Mouse (Mus musculus): ENCODE results near the gene Tubb4b.

The Tubb4b gene

GRCm38 (mm10) chr2:25233421-25233820, 8.9 kb upstream of the Tubb4b start:
- TF ChIP-seq GATA4 (IDR thresholded peaks at IDR 0.05; ENCODE audit: insufficient replicate concordance, low read length), result no peak

- TF ChIP-seq GATA4 (IDR thresholded peaks at IDR 0.05; ENCODE audit: insufficient replicate concordance, low read length), result no peak
Observed at GRCm38 (mm10) chr2:25231038-25231437, 6.5 kb upstream of the Tubb4b start.

- no peak for TF ChIP-seq GATA4 (IDR thresholded peaks at IDR 0.05; ENCODE audit: insufficient replicate concordance, low read length)
Observed at GRCm38 (mm10) chr2:25230581-25230980, 6.1 kb upstream of the Tubb4b start.

DNA sequence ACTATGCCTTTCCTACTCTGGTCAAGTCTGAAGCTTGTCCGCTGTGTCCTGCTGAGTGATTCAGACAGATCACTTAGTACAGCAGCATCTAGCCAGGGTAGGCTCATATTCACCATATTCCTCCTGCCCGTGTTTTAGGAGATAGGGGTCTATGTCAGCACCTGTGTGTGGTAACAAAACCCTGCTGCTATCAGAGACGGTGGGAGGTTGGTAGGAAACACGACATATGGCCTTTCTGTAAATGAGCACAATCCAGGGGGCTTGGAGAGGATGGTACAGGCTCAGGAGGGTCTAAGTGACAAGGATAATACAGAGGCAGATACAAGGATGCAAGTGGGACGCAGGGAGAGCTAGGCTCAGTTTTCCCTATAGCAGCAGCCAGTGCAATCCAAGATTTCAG, 5.1 kb upstream of the Tubb4b start:
- TF ChIP-seq GATA4 (IDR thresholded peaks at IDR 0.05; ENCODE audit: insufficient replicate concordance, low read length), result no peak

DNA sequence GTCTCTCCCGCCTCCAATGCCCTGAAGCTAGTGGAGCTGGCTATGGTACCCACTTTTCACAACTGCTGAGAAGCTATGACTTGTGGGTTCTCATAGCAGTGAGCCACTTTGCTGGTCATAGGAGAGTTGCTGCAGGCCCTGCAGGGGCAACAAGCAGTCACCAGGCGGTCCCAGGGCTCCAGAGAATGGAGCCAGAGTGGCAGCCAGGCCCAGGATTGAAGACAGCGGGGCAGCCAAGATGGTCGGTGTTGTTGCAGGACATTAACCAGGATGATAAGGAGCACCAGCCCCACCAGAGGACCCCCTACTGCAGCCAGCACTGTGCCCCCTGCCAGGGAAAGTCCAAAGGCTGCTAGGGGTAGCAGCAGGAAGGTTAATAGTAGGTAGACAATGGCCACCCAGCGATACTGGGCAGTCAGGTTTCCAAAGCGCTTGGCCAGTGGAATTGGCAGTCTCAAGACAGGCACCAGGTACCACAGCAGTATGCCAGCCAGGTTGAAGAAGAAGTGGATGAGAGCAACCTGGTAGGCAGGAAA, 4.6 kb upstream of the Tubb4b start:
- no peak for TF ChIP-seq GATA4 (IDR thresholded peaks at IDR 0.05; ENCODE audit: insufficient replicate concordance, low read length)

GRCm38 (mm10) chr2:25228431-25228889, 4.0 kb upstream of the Tubb4b start:
- TF ChIP-seq GATA4 (IDR thresholded peaks at IDR 0.05; ENCODE audit: insufficient replicate concordance, low read length), result no peak

DNA sequence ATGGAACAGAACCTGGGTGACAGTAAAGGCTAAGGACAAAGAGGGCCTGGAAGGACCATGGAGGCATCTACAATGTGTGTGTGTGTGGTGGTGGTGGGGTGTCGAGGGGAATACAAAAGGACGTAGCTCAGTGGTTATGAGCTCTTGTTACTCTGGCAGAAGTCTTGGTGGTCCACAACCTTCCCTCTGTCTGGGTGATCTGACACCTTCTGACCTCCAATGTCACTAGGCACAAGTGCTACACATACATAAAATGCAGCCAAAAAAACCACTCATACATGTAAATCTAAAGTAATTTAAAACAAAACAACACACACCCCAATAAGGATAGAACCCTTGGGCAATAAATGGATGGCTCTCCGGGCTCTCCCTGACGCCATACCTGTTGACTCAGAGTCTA, 2.9 kb upstream of the Tubb4b start:
- TF ChIP-seq GATA4 (IDR thresholded peaks at IDR 0.05; ENCODE audit: insufficient replicate concordance, low read length), result no peak

- TF ChIP-seq GATA4 (IDR thresholded peaks at IDR 0.05; ENCODE audit: insufficient replicate concordance, low read length), result no peak
Observed at GRCm38 (mm10) chr2:25226864-25227263, 2.4 kb upstream of the Tubb4b start.

DNA sequence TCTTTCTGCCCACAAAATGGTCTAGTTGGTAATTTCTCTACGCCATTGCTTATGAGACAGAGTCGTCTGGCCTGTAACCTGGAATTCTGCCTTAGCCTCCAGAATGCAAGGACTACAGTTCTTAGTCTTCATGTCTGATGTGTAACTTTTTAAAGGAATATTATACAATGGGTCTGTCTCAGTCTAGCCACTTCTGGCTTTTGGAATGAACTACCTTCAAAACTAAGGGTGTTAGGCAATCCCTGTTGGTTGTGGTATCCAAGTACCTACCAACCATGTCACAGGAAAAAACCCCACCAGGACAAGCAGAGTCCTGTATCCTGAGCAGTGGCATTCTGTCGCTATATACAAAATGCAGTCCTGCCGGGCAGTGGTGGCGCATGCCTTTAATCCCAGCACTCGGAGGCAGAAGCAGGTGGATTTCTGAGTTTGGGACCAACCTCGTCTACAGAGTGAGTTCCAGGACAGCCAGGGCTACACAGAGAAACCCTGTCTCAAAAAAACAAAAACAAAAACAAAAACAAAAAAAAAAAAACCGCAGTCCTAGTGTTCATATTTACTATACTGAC, 1.4 kb upstream of the Tubb4b start:
- TF ChIP-seq GATA4 (IDR thresholded peaks at IDR 0.05; ENCODE audit: insufficient replicate concordance, low read length), result no peak

- TF ChIP-seq GATA4 (IDR thresholded peaks at IDR 0.05; ENCODE audit: insufficient replicate concordance, low read length), result no peak
Observed at GRCm38 (mm10) chr2:25224766-25225752, 557 bp upstream of the Tubb4b start.

DNA sequence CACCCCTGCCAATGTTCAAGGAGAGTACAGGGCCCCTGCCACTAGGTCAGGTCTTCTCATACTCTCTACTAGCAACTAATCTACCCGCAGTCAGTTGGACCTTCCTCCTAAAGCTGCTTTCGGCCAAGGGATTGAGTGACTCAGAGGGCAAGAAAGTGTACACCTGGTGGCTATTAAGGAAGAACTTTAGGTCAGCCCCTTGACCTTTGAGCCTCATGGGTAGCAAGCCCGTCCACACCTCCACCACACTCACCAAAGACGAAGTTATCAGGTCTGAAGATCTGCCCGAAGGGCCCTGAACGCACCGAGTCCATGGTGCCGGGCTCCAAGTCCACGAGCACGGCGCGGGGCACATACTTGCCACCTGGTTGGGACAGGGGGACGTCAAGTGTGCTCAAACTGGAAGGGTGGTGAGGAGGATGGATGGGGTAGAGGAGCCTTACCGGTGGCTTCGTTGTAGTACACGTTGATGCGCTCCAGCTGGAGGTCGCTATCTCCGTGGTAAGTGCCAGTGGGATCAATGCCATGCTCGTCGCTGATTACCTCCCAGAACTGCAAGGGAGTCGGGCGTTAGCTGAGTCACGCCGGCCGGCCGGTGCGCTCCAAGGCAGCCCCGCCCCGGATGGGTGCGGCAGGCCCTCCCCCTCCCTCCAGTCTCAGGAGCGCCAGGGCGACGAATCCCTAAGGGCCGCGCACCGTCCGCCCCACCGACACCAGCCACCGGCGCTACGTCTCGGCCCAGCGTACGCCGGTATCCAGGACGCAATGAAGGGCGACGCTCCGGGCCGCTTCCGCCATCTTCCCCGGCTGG, 616 bp downstream of the Tubb4b start:
- TF ChIP-seq GATA4 (IDR thresholded peaks at IDR 0.05; ENCODE audit: insufficient replicate concordance, low read length), result peak; percentile 81; the same call in 1 of the 2 replicates

- no peak for TF ChIP-seq GATA4 (IDR thresholded peaks at IDR 0.05; ENCODE audit: insufficient replicate concordance, low read length)
Observed at GRCm38 (mm10) chr2:25221331-25221772, 3.1 kb downstream of the Tubb4b start.

DNA sequence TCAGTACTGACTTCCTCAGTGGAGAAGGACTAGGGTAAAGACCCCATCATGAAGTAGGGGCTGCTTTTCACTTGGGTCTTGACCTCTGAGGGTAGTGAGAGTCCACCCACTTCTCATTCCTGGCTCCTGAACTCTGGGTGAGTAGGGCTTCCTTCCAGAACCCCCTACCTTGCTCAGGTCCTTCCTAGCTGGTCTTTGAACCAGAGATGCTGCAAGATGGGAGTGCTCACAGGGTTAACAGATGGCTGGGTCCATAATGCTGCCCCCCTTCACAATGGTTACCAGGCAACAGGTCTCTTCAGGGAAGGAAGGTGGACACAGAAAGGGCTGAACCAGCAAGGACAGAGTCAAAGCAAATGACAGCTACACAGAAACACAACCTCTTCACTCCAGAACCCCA, 6.1 kb downstream of the Tubb4b start, which contains the start of gene Fam166a:
TSS of gene Fam166a (plus strand) at position 301 of the 400 bp plus-strand sequence.
- TF ChIP-seq GATA4 (IDR thresholded peaks at IDR 0.05; ENCODE audit: insufficient replicate concordance, low read length), result no peak

DNA sequence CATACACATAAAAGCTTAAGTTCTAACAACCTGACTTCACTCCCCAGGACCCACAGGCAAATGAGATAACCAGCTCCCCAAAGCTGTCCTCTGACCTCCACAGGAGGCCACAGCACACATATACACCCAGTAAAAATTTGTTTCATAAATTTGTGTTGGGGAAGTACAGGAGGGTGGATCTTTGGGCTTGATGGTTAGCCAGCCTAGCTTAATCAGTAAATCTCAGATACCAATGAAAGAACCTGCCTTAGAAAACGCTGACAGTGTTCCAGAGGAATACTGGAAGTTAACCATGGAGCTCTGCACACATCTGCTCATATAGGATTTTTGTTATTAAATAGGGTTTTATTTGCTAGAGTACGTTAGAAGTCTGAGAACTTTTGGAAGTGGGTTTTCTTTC, 6.8 kb downstream of the Tubb4b start:
- TF ChIP-seq GATA4 (IDR thresholded peaks at IDR 0.05; ENCODE audit: insufficient replicate concordance, low read length), result no peak

DNA sequence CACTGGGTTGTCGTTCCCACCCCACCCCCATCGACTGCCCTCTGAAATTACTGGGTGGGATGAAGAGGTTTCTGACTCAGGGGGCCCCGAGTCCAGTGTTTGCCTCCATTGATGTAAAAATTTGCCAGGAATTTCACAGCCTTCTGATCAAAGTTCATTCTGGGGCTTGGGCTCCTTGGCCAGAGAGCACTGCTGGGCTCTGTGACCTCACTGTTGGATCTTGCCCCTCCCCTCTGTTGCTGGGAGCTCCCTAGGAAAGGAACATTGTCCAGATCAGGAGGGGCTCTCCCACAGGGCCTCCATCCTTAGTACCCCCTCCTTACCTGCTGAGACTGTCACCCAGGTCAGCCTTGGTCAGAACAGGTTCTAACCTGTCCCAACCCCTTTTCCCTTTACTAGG, 10.1 kb downstream of the Tubb4b start, which contains the start of gene Stpg3:
TSS of gene Stpg3 (minus strand) at position 194 of the 400 bp plus-strand sequence.
- TF ChIP-seq GATA4 (IDR thresholded peaks at IDR 0.05; ENCODE audit: insufficient replicate concordance, low read length), result no peak

Data from liver, adult (tissue).